Mouse (Mus musculus) forebrain, embryonic 15.5 days (tissue): Measurements from ENCODE around the gene Lrrc26. TPM values are rescaled to one million over a fixed set of nuclear protein-coding genes. Genes with fewer than 3 reads are reported as not detected.
"Not testable (repeated sequence)": the region's sequence is repeated elsewhere in the genome, so short reads cannot be mapped to it uniquely, and the experiment has no call there.

ENCODE experiments used
- ATAC-seq: fragments of 200-750 bp; cut with Nextera tagmentation; replicated peaks from 2 replicates; pipeline ENCODE4 v1.8.0; 2017; ENCODE audit warnings: mild to moderate bottlenecking, moderate TSS enrichment, moderate library complexity
- H3K27ac ChIP-seq: fragments of 300-500 bp; sonication (generic); replicated peaks from 2 replicates; pipeline ENCODE4 v1.5.1; 2015; ENCODE audit warnings: mild to moderate bottlenecking, inconsistent platforms
- H3K27me3 ChIP-seq: fragments of 300-500 bp; sonication (generic); 2 replicates; pipeline ENCODE4 v1.6.1; 2015; ENCODE audit warnings: inconsistent platforms
- H3K36me3 ChIP-seq: fragments of 300-500 bp; sonication (generic); 2 replicates; pipeline ENCODE4 v1.6.1; 2015; ENCODE audit warnings: mild to moderate bottlenecking, inconsistent platforms
- H3K4me1 ChIP-seq: fragments of 300-500 bp; sonication (generic); 2 replicates; pipeline ENCODE4 v1.6.1; 2015; ENCODE audit warnings: inconsistent platforms
- H3K4me2 ChIP-seq: fragments of 300-500 bp; sonication (generic); replicated peaks from 2 replicates; pipeline ENCODE4 v1.6.1; 2015; ENCODE audit warnings: mild to moderate bottlenecking, inconsistent platforms
- H3K4me3 ChIP-seq: fragments of 300-500 bp; sonication (generic); 2 replicates; pipeline ENCODE4 v1.5.1; 2015; ENCODE audit warnings: mild to moderate bottlenecking, inconsistent platforms
- H3K9ac ChIP-seq: fragments of 300-500 bp; sonication (generic); replicated peaks from 2 replicates; pipeline ENCODE4 v1.6.1; 2015; ENCODE audit warnings: mild to moderate bottlenecking, inconsistent platforms
- H3K9me3 ChIP-seq: fragments of 300-500 bp; sonication (generic); 2 replicates; pipeline ENCODE4 v1.6.1; 2016; ENCODE audit warnings: inconsistent platforms
- WGBS: fragments of 180-500 bp; shearing (Covaris S2); methylation state at CpG from one replicate; pipeline ENCODE4 v1.1.7; 2015; ENCODE audit warnings: mixed read lengths; 5-methylcytosine and 5-hydroxymethylcytosine counted together
- polyA plus RNA-seq: library from polyadenylated mRNA; unstranded; fragments of >200 nt; fragmentation: Nextera tagmentation; extraction: Ambion mirVana; gene quantifications from 2 replicates; pipeline ENCODE4 v1.2.1, GENCODE M21; 2015

The Lrrc26 gene
- not detected in 2 replicates for polyA plus RNA-seq

DNA sequence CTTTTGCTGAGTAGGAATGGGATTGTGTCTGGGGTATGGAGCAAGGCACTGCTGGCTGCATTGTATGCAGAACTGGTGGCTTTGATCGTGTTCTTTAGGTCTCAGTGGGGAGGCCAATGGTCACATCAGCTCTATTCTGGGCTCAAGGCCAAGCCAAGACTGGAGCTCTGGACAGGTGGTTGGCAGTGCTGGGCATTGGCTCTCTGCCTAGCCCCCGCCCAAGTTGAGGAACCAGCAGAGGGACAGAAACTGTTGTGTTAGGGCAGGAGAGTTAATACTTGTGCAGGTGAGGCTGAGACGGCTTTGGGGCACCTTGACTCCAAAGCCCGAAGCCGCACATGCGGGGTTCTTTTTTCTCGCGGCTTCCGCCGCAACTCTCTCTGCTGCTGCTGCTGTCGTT lies at the start of gene Lrrc26:
Lrrc26 (plus strand) TSS at position 265 of the 400 bp plus-strand sequence.
- H3K4me3 ChIP-seq: peak within 1 kb of the TSS; percentile 34
- peak within 1 kb of the TSS; percentile 58 for H3K4me2 ChIP-seq
- peaks cover 64% of the 10 kb centered on the region for H3K27me3 ChIP-seq
- H3K4me1 ChIP-seq: peaks cover 34% of the 10 kb centered on the region
- peaks cover 15% of the 10 kb centered on the region for H3K36me3 ChIP-seq
- WGBS: 5% methylated on average over 11 of the region's 11 CpGs
- H3K9ac ChIP-seq: peak within 1 kb of the TSS; percentile 19; the same call in 1 of the 2 replicates
- ATAC-seq: no peak
- no peaks in the 10 kb centered on the region for H3K9me3 ChIP-seq
- H3K27ac ChIP-seq: no peak within 1 kb of the TSS

- ATAC-seq: peak; percentile 33
- peak overlapping the region; percentile 49 for H3K9ac ChIP-seq
- 42% methylated on average over 8 of the region's 8 CpGs for WGBS
These were observed 49.4 kb upstream of the Lrrc26 start for GRCm38 (mm10) chr2:25240310-25240709.

GRCm38 (mm10) chr2:25240723-25241437 lies 48.8 kb upstream of the Lrrc26 start:
- H3K4me3 ChIP-seq: peak overlapping the region; percentile 59
- peaks cover 5% of the 10 kb centered on the region; the same call in 1 of the 2 replicates for H3K27me3 ChIP-seq
- peaks cover 4% of the 10 kb centered on the region; the same call in 1 of the 2 replicates for H3K36me3 ChIP-seq
- WGBS: under 1% methylated on average over 29 of the region's 29 CpGs
- H3K4me2 ChIP-seq: peak overlapping the region; percentile 91
- H3K9me3 ChIP-seq: no peaks in the 10 kb centered on the region
- H3K27ac ChIP-seq: peak overlapping the region; percentile 77
- H3K9ac ChIP-seq: peak overlapping the region; percentile 49
- ATAC-seq: peak; percentile 84
- H3K4me1 ChIP-seq: peaks cover 29% of the 10 kb centered on the region

More at GRCm38 (mm10) chr2:25240310-25240709, 49.4 kb upstream of the Lrrc26 start:
- Histone ChIP-seq H3K4me1 (peaks cover 29% of the 10 kb centered on the region), H3K4me2 (peak overlapping the region; percentile 91), H3K9me3 (no peaks in the 10 kb centered on the region), H3K27ac (peak overlapping the region; percentile 77; the same call in 1 of the 2 replicates), H3K27me3 (peaks cover 5% of the 10 kb centered on the region; the same call in 1 of the 2 replicates), H3K4me3 (peak overlapping the region; percentile 59), H3K36me3 (no peaks in the 10 kb centered on the region)

DNA sequence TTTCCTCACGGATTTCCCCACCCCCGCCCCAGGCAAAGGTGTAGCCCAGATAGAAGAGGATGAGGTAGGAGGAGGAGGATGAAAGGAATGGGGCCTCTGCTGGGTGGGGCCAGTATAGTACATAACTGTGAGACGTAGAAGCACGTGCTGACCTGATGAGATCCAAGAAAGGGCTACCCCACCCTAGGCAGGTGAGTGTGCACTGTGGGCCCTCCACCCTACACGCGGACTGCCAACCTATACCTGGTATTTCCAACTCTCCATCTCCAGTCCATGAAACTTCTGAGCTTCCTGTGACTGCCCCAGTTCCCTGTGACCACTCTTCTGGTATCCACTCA lies 48.3 kb upstream of the Lrrc26 start:
- WGBS: 17% methylated on average over 6 of the region's 6 CpGs
- peak; percentile 15; the same call in 1 of the 2 replicates for ATAC-seq
- Histone ChIP-seq H3K9ac (peak overlapping the region; percentile 73), H3K27ac (peak overlapping the region; percentile 77), H3K4me2 (peak overlapping the region; percentile 91), H3K27me3 (peaks cover 5% of the 10 kb centered on the region; the same call in 1 of the 2 replicates), H3K4me3 (peak overlapping the region; percentile 59), H3K4me1 (peaks cover 29% of the 10 kb centered on the region), H3K36me3 (peaks cover 9% of the 10 kb centered on the region; the same call in 1 of the 2 replicates), H3K9me3 (no peaks in the 10 kb centered on the region)

DNA sequence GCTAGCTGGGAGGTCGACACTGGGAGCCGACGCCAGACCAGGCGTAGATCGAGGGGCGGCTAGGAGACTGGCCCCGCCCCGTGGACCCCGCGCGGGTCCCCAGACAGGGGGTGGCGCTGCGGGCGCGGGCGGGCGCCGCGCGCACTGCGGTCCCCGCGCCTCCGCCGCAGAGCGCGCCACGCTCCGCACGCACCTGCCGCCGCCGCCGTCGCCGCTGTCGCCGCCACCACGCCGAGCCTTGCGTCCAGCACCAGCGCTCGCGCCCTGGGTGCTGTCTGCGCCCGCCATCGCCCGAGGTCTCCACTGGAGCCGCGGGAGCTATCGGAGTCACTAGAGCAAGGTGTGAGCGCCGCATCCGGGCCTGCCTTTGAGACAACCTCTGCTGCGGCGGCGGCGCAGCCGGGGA lies 47.6 kb upstream of the Lrrc26 start, which contains the start of the genes Rnf208 and Cysrt1:
Rnf208 (plus strand) TSS at position 155 of the 406 bp plus-strand sequence.
Cysrt1 (minus strand) TSS at position 352 of the 406 bp plus-strand sequence.
- H3K4me3 ChIP-seq: peak within 1 kb of the TSS; percentile 59
- H3K27me3 ChIP-seq: peaks cover 5% of the 10 kb centered on the region; the same call in 1 of the 2 replicates
- under 1% methylated on average over 57 of the region's 59 CpGs for WGBS
- ATAC-seq: peak; percentile 49
- peak within 1 kb of the TSS; percentile 73 for H3K9ac ChIP-seq
- H3K4me1 ChIP-seq: peaks cover 29% of the 10 kb centered on the region
- H3K27ac ChIP-seq: peak within 1 kb of the TSS; percentile 77
- H3K36me3 ChIP-seq: peaks cover 12% of the 10 kb centered on the region; the same call in 1 of the 2 replicates
- H3K9me3 ChIP-seq: no peaks in the 10 kb centered on the region
- peak within 1 kb of the TSS; percentile 91 for H3K4me2 ChIP-seq

- 77% methylated on average over 8 of the region's 8 CpGs for WGBS
- peak overlapping the region; percentile 59 for H3K4me3 ChIP-seq
These were observed 46.4 kb upstream of the Lrrc26 start for GRCm38 (mm10) chr2:25243342-25243741.

DNA sequence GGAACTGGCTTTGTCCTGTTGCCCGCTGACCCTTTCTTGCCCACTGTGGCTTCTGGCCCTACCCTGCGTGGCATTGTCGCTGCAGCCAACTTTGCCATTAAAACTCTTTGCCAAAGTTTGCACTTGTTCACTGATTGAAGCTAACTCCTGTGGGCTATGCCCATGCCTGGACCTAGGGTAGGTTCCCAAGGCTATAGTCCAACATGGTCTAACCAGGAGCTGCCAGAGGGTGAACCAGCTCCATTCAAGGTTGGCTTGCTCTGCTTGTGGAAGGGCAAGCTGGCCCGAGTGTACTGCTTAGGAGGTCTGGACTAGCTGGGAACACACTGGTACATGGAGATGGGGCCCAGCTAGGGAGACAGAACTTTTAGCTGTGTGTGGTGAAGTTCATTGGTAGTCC lies 45.6 kb upstream of the Lrrc26 start:
- Histone ChIP-seq H3K27me3 (no peaks in the 10 kb centered on the region), H3K27ac (no peak overlapping the region), H3K9me3 (no peaks in the 10 kb centered on the region), H3K4me3 (no peak overlapping the region), H3K9ac (no peak overlapping the region), H3K4me2 (no peak overlapping the region), H3K4me1 (peaks cover 29% of the 10 kb centered on the region), H3K36me3 (peaks cover 24% of the 10 kb centered on the region)
- no peak for ATAC-seq
- WGBS: 91% methylated on average over 4 of the region's 4 CpGs

More at GRCm38 (mm10) chr2:25243342-25243741, 46.4 kb upstream of the Lrrc26 start:
- Histone ChIP-seq H3K36me3 (peaks cover 21% of the 10 kb centered on the region; the same call in 1 of the 2 replicates), H3K27ac (no peak overlapping the region), H3K9me3 (no peaks in the 10 kb centered on the region), H3K4me2 (peak overlapping the region; percentile 91), H3K4me1 (peaks cover 29% of the 10 kb centered on the region), H3K9ac (peak overlapping the region; percentile 73), H3K27me3 (no peaks in the 10 kb centered on the region)
- no peak for ATAC-seq

DNA sequence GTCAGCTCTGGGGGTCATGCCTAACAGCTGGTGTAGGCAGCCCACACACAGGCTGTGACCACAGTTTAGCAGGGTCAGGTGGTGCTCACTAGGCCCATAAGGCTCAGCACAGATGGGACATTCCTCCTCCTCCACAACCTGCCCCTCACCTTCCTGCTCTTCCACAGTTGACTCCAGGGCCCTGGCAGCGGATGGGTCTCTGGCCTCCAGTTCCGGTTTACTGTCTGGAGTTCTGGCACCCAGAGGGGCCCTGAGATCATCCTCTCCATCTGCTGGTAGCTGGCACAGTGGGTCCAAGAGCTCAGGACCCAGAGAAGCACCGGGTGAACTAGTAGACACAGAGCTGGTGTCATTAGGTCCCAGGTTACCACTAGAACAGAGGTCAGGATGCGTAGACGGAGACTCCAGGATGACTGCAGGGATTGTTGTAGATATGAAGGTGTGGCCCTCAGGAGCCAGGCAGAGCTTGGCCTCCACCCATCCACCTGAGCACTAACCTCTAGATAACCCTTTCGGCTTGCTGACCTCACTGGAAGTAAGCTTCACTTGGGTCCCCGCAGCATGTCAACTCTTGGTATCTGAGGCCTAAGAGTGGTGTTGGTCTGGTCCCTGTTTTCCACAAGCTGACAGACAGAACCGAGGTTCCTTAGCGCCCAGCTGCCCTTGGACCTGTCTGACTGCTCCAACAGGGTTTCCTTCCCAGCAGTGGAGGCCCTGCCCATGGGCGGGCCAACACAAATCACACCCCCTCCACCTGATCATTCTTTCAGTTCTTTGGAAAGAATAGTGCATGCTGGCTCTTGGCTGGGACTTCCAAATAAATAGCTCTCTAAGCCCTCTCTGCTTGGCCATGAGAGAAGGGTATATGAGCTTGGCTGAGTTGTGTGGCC lies 43.3 kb upstream of the Lrrc26 start, which contains the start of gene AL732309.1:
AL732309.1 (minus strand) TSS at position 681 of the 890 bp plus-strand sequence.
- Histone ChIP-seq H3K4me2 (no peak within 1 kb of the TSS), H3K4me3 (no peak within 1 kb of the TSS), H3K27ac (no peak within 1 kb of the TSS), H3K4me1 (peaks cover 19% of the 10 kb centered on the region), H3K9me3 (no peaks in the 10 kb centered on the region), H3K9ac (no peak within 1 kb of the TSS), H3K27me3 (no peaks in the 10 kb centered on the region), H3K36me3 (peaks cover 35% of the 10 kb centered on the region)
- WGBS: 90% methylated on average over 10 of the region's 10 CpGs
- no peak for ATAC-seq

- Histone ChIP-seq H3K36me3 (peaks cover 21% of the 10 kb centered on the region), H3K27ac (no peak overlapping the region), H3K9me3 (no peaks in the 10 kb centered on the region), H3K4me2 (no peak overlapping the region), H3K4me1 (peaks cover 22% of the 10 kb centered on the region), H3K9ac (no peak overlapping the region), H3K27me3 (no peaks in the 10 kb centered on the region), H3K4me3 (no peak overlapping the region)
- WGBS: 81% methylated on average over 1 of the region's 1 CpGs
- no peak for ATAC-seq
These were observed 37.4 kb upstream of the Lrrc26 start for GRCm38 (mm10) chr2:25252331-25252730.

GRCm38 (mm10) chr2:25255284-25255779 lies 34.4 kb upstream of the Lrrc26 start, which contains the start of gene Tmem203:
Gene Tmem203 (plus strand): TSS chr2:25255439.
- Histone ChIP-seq H3K9ac (peak within 1 kb of the TSS; percentile 87), H3K27me3 (no peaks in the 10 kb centered on the region), H3K4me3 (peak within 1 kb of the TSS; percentile 88), H3K27ac (peak within 1 kb of the TSS; percentile 84), H3K36me3 (peaks cover under 1% of the 10 kb centered on the region; the same call in 1 of the 2 replicates), H3K4me2 (peak within 1 kb of the TSS; percentile 98), H3K4me1 (peaks cover 24% of the 10 kb centered on the region), H3K9me3 (no peaks in the 10 kb centered on the region)
- peak; percentile 92 for ATAC-seq
- under 1% methylated on average over 39 of the region's 39 CpGs for WGBS

- H3K27me3 ChIP-seq, H3K9me3 ChIP-seq, H3K27ac ChIP-seq, ATAC-seq, H3K36me3 ChIP-seq: not testable (repeated sequence)
- H3K9ac ChIP-seq: peak overlapping the region; percentile 87
- 58% methylated on average over 12 of the region's 12 CpGs for WGBS
- peak overlapping the region; percentile 88 for H3K4me3 ChIP-seq
- H3K4me1 ChIP-seq: peaks cover 24% of the 10 kb centered on the region
- peak overlapping the region; percentile 98 for H3K4me2 ChIP-seq
These were observed 33.1 kb upstream of the Lrrc26 start for GRCm38 (mm10) chr2:25256443-25257109.
